Mouse (Mus musculus): ENCODE data around the gene Patl1. TPM values are rescaled to one million over a fixed set of nuclear protein-coding genes. Genes with fewer than 3 reads are reported as not detected.
A peak's percentile ranks its signal among the peaks of the same experiment; 100 is the strongest.
"Not testable (repeated sequence)": the region's sequence is repeated elsewhere in the genome, so short reads cannot be mapped to it uniquely, and the experiment has no call there.

Gene Patl1
- polyA plus RNA-seq, 1 experiment from 2014 or later, result 23.5 TPM

DNA sequence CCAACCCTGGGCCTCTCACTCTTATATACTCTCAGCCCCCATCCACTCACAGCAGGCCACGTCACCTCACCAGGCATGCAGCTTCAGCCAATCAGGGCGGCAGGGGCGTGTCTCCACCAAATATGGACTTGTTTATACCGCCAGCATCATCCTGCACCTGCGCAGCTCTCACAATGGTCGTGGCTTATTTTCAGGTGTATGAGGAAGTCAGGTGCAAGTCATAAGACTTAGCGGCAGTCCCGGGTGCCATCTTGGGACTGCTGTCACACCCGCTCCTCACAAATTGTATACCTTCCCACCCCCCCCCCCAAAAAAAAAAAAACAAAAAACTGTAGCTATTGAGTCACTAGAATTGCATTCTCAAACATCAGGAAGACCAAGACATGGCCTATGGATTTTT is 34.3 kb downstream of the Patl1 start:
- 95% methylated on average over 9 of the region's 9 CpGs for WGBS
- H3K4me3 ChIP-seq; H3K9me3 ChIP-seq (replicated peaks); DNase-seq (ENCODE audit: low spot score); H3K27me3 ChIP-seq (ENCODE audit: low read depth, poor library complexity, severe bottlenecking); H3K27ac ChIP-seq (replicated peaks); H3K4me1 ChIP-seq: not testable (repeated sequence)
- peaks cover 49% of the 10 kb centered on the region for H3K36me3 ChIP-seq

DNA sequence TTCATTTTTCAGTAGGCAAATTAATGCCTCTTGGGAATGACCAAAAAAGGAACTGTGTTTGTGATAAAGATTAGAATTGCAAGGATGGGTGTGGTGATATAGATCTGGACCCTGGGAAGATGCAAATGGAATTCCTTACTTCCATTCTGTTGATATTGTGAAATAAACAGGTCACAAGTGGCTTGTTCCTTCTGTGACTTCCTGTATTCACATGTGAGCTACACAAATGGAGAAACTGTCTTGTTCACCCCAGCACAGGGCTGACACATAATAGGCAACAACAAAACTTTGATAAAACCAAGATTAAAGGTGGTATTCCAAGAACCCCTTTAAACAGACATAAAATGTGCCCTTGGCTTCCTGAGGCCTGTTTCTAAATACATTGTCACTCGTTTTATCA is 37.7 kb downstream of the Patl1 start:
- H3K36me3 ChIP-seq, result peaks cover 17% of the 10 kb centered on the region
- no peaks in the 10 kb centered on the region for H3K9me3 ChIP-seq (replicated peaks)
- H3K27me3 ChIP-seq (ENCODE audit: low read depth, poor library complexity, severe bottlenecking), result no peaks in the 10 kb centered on the region
- H3K4me1 ChIP-seq, result no peaks in the 10 kb centered on the region
- H3K4me3 ChIP-seq, result no peak overlapping the region
- WGBS, result 57% methylated on average over 1 of the region's 1 CpGs
- no peak overlapping the region for H3K27ac ChIP-seq (replicated peaks)
- DNase-seq (ENCODE audit: low spot score), result no peak

DNA sequence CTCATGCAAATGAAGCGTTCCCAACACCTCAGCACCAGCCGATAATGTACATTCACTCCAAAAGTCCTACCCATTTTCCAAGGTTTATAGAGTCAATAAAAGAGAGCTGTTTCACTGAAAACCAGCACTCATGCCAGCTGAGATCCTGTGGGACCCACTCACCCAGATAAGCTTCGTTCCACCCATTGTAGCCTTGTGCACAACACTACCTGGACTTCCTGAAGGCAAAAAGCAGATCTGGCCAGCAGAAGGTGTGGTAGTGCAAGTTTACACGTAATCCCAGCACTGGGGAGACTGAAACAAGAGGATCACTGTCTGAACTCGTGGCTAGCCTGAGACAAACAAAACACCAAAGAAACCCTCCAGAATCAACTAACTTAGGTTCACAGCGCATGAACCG is 38.5 kb downstream of the Patl1 start:
- Histone ChIP-seq H3K36me3 (peaks cover 8% of the 10 kb centered on the region), H3K27me3 (ENCODE audit: low read depth, poor library complexity, severe bottlenecking) (no peaks in the 10 kb centered on the region), H3K27ac (replicated peaks) (no peak overlapping the region), H3K4me1 (no peaks in the 10 kb centered on the region), H3K4me3 (no peak overlapping the region), H3K9me3 (replicated peaks) (no peaks in the 10 kb centered on the region)
- WGBS, result 81% methylated on average over 7 of the region's 7 CpGs
- no peak for DNase-seq (ENCODE audit: low spot score)

DNA sequence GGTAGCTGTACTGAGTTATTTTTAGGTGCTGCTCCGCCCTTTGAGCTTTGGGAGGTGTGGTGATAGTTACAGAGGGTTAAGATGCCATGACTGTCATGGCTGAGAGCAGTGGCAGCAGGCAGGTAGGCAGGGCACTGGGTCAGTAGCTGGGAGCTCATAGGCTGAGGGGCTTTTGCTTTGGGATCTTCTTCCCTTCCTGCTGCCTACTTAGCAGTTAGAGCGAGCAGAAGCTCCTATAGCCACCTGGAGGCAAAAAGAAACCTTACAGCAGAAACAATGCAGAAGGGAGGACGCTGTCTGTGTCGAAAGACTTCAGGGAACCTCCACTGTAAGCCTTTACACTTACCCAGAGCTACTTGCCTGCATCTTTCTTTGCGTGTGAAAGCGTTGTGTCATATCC is 42.0 kb downstream of the Patl1 start:
- H3K4me1 ChIP-seq, result no peaks in the 10 kb centered on the region
- 52% methylated on average over 6 of the region's 6 CpGs for WGBS
- no peak overlapping the region for H3K4me3 ChIP-seq
- H3K9me3 ChIP-seq (replicated peaks), result no peaks in the 10 kb centered on the region
- H3K27ac ChIP-seq (replicated peaks), result no peak overlapping the region
- no peak for DNase-seq (ENCODE audit: low spot score)
- H3K36me3 ChIP-seq, result no peaks in the 10 kb centered on the region
- H3K27me3 ChIP-seq (ENCODE audit: low read depth, poor library complexity, severe bottlenecking), result no peaks in the 10 kb centered on the region

DNA sequence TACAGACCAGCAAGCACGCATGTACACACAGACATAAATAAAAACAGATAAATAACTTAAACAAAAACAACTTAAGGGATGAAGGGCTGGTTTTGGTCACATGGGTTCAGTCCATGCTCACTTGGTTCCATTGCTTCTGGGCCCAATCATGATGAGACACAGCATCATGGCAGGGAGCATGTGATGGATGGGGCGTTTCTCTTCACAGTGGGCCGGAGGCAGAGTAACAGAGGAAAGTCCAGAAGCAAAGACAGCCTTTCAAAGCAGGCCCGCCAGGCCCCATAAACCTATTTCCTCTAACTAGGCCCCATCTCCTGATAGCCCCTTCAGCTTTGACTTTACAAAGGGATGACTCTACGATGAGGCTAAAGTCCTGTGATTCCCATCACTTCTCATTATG is 44.4 kb downstream of the Patl1 start:
- WGBS, result 91% methylated on average over 5 of the region's 5 CpGs
- no peaks in the 10 kb centered on the region for H3K27me3 ChIP-seq (ENCODE audit: low read depth, poor library complexity, severe bottlenecking)
- no peak overlapping the region for H3K4me3 ChIP-seq
- H3K36me3 ChIP-seq, result no peaks in the 10 kb centered on the region
- no peak overlapping the region for H3K27ac ChIP-seq (replicated peaks)
- DNase-seq (ENCODE audit: low spot score), result no peak
- no peaks in the 10 kb centered on the region for H3K9me3 ChIP-seq (replicated peaks)
- H3K4me1 ChIP-seq, result no peaks in the 10 kb centered on the region

DNA sequence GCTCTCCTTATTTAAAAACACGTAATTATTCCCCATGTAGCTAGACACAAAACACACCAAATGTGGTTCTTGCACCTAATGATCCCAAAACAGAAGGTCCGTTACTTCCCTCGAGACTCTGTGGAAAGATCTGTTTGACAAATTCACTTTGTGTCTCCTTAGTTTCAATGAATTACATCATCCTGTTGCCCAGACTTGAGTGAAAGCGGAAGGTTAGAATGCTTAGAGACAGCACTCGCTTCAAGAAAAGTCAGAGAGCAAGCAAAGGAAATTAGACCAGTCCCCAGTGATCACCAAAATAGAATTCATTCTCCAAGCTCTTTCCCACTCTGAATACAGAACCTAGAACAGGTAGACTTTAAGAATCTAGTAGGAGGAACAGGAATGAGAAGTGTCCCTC is 45.2 kb downstream of the Patl1 start:
- no peak overlapping the region for H3K27ac ChIP-seq (replicated peaks)
- 88% methylated on average over 5 of the region's 5 CpGs for WGBS

DNA sequence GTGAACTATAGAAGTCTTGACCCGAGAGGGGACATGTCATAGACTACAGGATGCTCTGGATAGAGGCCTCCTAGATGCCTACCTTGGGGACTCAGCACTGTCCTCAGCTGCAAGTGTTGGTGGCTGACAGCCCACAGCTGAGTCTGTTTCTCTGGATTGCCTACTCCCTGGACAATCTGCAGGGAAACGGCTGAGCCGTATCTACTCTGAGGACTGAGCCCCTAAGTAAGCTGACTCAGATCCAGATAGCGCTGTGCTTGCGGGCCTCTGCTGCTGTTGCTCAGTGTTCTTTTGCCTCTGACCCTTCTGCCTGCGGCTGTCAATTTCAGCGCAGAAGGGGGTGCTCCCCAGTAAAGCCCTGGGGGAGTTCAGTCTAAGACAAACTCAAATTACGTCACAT is 45.6 kb downstream of the Patl1 start:
- no peaks in the 10 kb centered on the region for H3K27me3 ChIP-seq (ENCODE audit: low read depth, poor library complexity, severe bottlenecking)
- no peak overlapping the region for H3K27ac ChIP-seq (replicated peaks)
- no peak overlapping the region for H3K4me3 ChIP-seq
- no peaks in the 10 kb centered on the region for H3K9me3 ChIP-seq (replicated peaks)
- no peak for DNase-seq (ENCODE audit: low spot score)
- no peaks in the 10 kb centered on the region for H3K36me3 ChIP-seq
- 86% methylated on average over 8 of the region's 8 CpGs for WGBS
- H3K4me1 ChIP-seq, result no peaks in the 10 kb centered on the region

More for the DNA sequence above, 45.2 kb downstream of the Patl1 start:
- no peaks in the 10 kb centered on the region for H3K4me1 ChIP-seq
- H3K36me3 ChIP-seq, result no peaks in the 10 kb centered on the region
- no peaks in the 10 kb centered on the region for H3K9me3 ChIP-seq (replicated peaks)
- H3K4me3 ChIP-seq, result no peak overlapping the region
- no peaks in the 10 kb centered on the region for H3K27me3 ChIP-seq (ENCODE audit: low read depth, poor library complexity, severe bottlenecking)
- DNase-seq (ENCODE audit: low spot score), result no peak

DNA sequence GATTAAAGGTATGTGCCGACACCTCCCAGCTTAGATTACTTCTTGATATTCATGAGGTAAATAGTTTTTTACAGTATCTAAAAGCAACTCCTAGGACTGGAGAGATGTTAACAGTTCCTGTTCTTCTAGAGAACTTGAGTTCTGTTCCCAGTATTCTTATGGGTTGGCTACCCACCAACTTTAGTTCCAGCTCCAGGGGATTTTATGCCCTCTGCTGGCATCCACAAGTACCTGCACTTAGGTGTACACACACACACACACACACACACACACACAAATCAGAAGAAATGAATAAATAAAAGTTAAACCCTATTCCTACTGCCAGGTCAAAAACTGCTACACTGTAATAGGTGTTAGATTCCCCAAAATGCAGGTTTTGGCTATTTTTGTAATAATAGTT is 52.1 kb downstream of the Patl1 start:
- no peak for DNase-seq (ENCODE audit: low spot score)
- Histone ChIP-seq H3K4me1 (peaks cover 15% of the 10 kb centered on the region), H3K36me3 (peaks cover 5% of the 10 kb centered on the region; the same call in 1 of the 2 replicates), H3K4me3 (peak overlapping the region; percentile 86), H3K9me3 (replicated peaks) (0 out of 2 replicates have a peak, but pooled peaks cover 6% of the 10 kb centered on the region), H3K27ac (replicated peaks) (peak overlapping the region; percentile 83; the same call in 1 of the 2 replicates), H3K27me3 (ENCODE audit: low read depth, poor library complexity, severe bottlenecking) (no peaks in the 10 kb centered on the region)
- 94% methylated on average over 1 of the region's 1 CpGs for WGBS

DNA sequence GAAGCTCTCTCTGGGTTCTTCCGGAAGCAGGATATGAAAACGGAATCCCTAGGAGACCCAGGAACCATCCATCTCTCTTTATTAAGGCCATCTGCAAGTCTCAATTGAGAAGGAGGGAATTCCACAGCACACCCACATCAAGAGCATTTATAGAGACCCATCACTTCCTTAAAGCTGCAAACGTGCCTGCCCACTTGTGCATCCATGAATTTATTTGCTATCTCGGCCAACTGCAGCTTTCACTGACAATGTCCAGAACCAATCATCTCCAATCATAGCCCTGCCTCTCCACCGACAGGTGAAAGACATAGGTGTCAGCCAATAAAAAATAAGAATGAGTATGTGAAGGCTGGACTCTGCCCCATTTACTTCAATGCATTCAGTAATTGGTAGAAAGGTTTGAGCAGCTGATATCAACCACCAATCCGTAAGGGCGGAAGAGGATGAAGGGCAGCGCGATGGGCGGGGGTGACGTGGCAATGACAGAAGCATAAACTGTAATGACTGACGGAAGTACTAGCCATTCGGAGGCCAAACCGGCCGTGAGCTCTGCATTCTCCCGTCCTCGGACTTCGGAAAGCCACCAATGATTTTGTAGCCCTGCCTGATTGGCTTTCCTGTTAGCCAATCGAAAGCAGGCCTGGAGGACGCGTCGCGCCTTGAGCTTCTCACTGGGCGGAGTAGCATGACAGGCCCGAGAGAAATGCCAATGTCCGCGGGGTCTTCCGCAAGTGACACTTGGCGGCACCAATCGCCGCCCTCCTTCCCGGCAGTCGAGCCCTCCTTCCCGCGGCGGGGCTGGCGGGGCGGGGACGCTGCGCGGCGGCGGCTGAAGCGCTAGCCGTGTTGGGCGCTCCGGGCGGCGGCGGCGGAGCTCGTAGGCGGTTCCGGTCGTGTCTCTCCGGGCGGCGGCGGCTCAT is 53.1 kb downstream of the Patl1 start, which contains the start of gene Osbp:
Osbp (plus strand) TSS at position 919 of the 920 bp plus-strand sequence.
- peak within 1 kb of the TSS; percentile 86 for H3K4me3 ChIP-seq
- H3K27me3 ChIP-seq (ENCODE audit: low read depth, poor library complexity, severe bottlenecking), result no peaks in the 10 kb centered on the region
- WGBS, result under 1% methylated on average over 59 of the region's 59 CpGs
- H3K27ac ChIP-seq (replicated peaks), result peak within 1 kb of the TSS; percentile 87
- peak; percentile 98 for DNase-seq (ENCODE audit: low spot score)
- 0 out of 2 replicates have a peak, but pooled peaks cover 6% of the 10 kb centered on the region for H3K9me3 ChIP-seq (replicated peaks)
- peaks cover 15% of the 10 kb centered on the region for H3K4me1 ChIP-seq
- H3K36me3 ChIP-seq, result peaks cover 7% of the 10 kb centered on the region; the same call in 1 of the 2 replicates

DNA sequence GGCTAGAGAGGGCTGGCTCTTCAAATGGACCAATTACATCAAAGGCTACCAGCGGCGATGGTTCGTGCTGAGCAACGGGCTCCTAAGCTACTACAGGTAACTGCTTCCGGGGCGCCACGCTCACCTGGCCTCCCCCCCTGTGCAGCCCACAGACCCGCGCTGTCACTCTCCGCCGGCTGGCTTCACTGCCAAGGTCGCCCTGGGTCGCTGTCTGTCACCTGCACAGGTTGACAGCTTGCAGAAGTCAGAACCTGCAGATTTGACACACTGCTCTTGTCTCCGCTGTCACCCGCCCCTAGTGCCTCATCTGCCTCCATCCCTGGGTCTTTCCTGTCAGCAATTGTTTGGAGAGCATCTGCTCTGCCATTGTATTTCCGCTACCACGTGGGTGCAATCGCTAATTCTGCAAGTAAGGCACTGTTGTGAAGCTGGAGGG is 54.0 kb downstream of the Patl1 start:
- Histone ChIP-seq H3K9me3 (replicated peaks) (0 out of 2 replicates have a peak, but pooled peaks cover 6% of the 10 kb centered on the region), H3K4me1 (peaks cover 15% of the 10 kb centered on the region), H3K27ac (replicated peaks) (peak overlapping the region; percentile 87), H3K4me3 (peak overlapping the region; percentile 86), H3K36me3 (peaks cover 16% of the 10 kb centered on the region), H3K27me3 (ENCODE audit: low read depth, poor library complexity, severe bottlenecking) (no peaks in the 10 kb centered on the region)
- peak; percentile 36 for DNase-seq (ENCODE audit: low spot score)
- under 1% methylated on average over 18 of the region's 18 CpGs for WGBS

DNA sequence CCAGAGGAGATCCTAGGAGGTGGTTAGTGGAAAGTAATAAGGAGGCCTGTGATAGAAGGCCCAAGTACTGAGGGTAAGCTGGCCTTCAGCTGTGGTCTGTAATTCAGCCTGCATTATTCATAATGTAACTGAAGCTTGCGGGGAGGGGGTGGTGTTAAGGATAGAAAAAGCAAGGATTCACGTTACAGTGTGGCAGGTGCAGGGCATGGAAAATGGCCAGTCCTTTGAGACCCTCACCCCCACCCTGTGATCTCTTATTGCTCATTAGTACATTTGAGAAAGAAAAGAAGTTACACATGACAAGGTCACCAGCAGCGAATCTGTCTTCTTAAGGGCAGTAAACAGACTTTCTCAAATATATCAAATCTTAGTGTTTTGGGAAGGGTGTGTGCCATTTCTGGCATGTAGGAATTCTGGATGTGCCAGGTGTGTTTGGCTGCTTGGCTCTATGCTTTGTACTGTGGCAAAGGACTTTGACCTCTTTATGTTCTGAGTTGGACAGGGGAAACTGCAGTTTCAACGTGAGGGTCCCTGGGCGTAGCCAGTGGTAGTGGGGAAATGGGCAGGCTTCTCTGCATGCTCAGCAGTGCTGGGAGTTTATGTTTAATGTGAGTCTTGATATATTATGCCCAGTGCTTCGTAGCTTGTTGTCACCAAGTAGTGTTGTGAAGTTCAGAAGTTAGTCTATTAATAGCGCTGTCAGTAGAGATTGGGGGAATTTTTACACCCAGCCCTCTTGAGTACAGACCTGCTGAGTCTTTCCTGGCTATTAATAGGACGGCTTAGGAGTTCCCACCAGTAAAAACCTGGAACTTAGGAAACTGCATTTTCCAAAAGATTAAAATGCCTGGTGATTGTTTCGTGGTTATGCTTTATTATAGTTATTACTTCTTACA is 57.2 kb downstream of the Patl1 start:
- Histone ChIP-seq H3K27me3 (ENCODE audit: low read depth, poor library complexity, severe bottlenecking) (no peaks in the 10 kb centered on the region), H3K36me3 (peaks cover 48% of the 10 kb centered on the region), H3K4me1 (peaks cover 15% of the 10 kb centered on the region), H3K27ac (replicated peaks) (no peak overlapping the region), H3K9me3 (replicated peaks) (no peaks in the 10 kb centered on the region), H3K4me3 (no peak overlapping the region)
- 93% methylated on average over 9 of the region's 9 CpGs for WGBS
- DNase-seq (ENCODE audit: low spot score), result no peak

DNA sequence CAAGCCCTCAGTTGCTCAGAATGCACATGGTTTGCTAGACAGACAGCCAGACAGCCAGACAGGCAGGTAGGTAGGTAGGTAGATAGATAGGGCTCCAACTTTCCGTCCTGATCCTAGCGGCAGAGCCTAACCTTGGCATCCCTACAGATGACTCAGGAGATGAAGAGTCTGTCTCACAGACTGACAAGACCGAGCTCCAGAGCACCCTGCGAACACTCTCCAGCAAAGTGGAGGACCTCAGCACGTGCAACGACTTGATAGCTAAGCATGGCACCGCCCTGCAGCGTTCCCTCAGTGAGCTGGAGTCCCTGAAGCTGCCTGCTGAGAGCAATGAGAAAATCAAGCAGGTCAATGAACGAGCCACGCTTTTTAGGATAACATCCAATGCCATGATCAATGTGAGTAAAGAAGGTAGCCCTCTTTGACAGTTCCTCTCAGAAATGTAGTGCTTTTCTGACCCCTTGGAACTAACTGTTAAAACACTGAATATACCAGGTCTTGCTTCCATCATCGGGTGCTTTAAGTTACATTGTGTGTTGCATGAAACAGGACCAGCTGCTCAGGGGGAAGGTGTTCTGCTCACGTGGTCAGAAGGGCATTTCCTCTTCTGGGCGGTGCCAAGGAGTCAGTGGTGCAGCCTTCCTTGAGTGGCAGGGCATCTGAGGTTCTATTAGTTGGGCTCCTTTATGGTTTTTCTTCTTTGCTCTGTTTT is 61.5 kb downstream of the Patl1 start:
- Histone ChIP-seq H3K9me3 (replicated peaks) (no peaks in the 10 kb centered on the region), H3K27ac (replicated peaks) (no peak overlapping the region), H3K4me1 (no peaks in the 10 kb centered on the region), H3K4me3 (no peak overlapping the region), H3K27me3 (ENCODE audit: low read depth, poor library complexity, severe bottlenecking) (no peaks in the 10 kb centered on the region), H3K36me3 (peaks cover 85% of the 10 kb centered on the region)
- WGBS, result 93% methylated on average over 13 of the region's 13 CpGs
- no peak for DNase-seq (ENCODE audit: low spot score)
